Mouse (Mus musculus): ENCODE measurements at regions not wholly inside any gene's neighbourhood (a gene's known extent, or its start where the extent isn't known, plus 50 kb on each side); places are given as distances from the start of the nearest gene placed in this dataset.

DNA sequence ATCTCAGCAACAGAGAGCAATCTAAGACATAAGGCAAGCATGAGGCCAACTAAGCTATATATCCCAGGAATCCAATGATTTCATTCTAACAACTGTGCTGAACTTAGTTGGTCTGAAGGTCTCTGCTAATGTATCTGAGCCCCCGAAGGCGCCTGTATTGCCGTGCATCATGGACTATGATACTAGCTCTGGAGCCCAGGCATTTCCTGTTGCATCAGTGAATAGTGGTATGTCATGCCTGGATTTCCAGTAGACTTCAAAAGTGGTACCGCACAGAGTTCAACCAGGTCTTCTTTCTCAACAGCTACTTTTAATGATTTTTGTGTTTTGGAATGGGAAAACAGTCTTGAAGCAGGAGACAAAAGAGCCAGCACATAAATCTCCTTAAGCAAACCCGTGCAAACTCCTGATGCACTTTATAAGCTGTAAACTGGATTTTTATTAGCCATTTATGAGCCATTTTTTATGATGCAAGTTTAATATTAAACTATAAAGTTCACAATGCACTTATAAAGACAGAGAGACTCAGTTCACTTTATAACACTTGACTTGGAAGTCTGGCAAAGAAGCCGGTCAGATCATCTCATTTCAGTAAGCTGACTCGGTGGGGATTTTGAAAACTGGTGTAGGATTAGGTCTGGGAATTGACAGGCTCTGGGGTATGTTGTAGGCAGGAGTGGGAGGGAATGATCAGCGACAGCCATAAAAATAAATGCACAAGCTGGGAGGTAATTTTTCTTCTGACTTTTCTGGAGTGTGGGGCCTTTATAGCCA is 646.8 kb upstream of the Auts2 start:
- no peak for DNase-seq

- DNase-seq: no peak
Measured at GRCm38 (mm10) chr5:133175636-133176035, 632.5 kb upstream of the Auts2 start.

DNA sequence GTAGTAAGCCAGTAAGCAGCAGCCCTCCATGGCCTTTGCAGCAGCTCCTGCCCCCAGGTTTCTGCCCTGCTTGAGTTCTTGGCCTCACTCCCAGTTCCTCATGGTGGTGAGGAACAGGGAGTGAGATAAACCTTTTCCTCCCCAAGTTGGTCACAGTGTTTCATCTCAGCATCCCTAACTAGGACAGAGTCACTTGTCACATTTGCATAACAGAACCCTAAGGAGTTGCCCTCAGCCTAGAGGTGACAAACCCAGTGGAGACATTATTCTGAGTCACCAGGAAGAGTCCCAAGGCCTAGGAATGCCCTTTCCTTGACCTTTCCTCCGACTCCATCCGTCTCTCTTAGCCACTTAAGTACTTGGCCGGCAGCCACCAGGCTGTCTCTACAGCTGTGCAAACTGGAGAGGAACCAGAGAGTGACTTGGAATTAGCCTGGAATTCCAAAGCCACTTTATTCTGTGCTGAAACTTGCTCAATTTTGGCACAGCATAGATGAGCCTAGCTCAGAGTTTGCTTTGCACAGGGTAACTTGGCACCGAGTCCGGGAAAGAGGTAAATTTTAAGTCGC is 630.1 kb upstream of the Auts2 start:
- no peak for DNase-seq

DNA sequence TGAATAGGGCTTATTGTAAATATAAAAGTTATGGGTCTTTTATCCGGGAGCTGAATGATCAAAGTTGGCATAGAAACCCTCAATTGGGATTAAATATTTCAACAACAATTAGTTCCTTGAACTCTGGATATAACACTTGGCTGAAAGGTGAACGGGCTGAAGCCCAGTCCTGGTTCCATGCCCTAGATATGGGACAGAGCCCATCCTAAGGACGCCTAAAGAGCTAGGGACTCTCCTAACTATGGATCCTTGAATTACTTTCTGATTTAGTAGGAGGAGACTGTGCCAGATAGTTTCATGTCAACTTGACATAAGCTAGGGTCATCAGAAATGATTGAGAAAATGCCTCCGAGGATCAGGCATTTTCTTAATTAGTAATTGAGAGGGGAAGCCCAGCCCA is 629.5 kb upstream of the Auts2 start:
- DNase-seq: no peak

- no peak for DNase-seq
Measured at GRCm38 (mm10) chr5:133171266-133171665, 628.1 kb upstream of the Auts2 start.

- no peak for DNase-seq
Measured at GRCm38 (mm10) chr5:133167576-133167975, 624.4 kb upstream of the Auts2 start.

DNA sequence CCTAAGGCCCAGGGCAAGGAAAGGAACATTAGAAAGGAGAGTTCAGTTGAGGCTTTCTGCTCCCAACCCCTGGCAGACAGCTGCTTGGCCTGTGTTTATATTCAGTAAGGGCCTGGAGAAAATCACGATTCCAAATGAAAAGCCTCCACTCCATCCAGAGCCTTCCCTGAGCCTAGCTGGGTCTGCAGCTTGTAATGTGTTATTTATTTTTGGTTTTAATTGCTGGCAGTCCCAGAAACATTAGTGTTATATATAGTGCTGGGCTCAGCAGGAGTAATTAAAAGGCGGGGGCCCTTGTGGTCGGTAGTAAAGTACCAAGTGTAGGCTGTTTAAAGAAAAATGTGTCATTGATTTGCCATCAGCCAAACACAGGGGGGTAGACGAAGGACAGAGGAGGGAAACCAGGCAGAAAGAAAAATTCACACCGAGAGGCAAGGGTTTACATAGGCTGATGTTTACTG is 623.9 kb upstream of the Auts2 start:
- no peak for DNase-seq

- DNase-seq: no peak
Measured at GRCm38 (mm10) chr5:133156115-133156857, 613.1 kb upstream of the Auts2 start.

- no peak for DNase-seq
Measured at GRCm38 (mm10) chr5:133145996-133146395, 602.9 kb upstream of the Auts2 start.

DNA sequence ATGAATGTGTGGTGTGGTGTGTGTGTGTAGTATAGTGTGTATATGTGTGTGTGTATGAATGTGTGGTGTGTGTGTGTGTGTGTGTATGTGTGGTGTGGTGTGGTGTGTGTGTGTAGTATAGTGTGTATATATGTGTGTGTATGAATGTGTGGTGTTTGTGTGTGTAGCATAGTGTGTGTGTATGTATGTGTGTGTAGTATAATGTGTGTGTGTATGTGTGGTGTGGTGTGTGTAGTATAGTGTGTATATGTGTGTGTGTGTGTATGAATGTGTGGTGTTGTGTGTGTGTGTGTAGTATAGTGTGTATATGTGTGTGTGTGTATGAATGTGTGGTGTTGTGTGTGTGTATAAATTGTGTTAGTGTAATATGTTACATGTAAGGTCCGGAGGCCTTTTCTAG is 600.5 kb upstream of the Auts2 start:
- DNase-seq: no peak

DNA sequence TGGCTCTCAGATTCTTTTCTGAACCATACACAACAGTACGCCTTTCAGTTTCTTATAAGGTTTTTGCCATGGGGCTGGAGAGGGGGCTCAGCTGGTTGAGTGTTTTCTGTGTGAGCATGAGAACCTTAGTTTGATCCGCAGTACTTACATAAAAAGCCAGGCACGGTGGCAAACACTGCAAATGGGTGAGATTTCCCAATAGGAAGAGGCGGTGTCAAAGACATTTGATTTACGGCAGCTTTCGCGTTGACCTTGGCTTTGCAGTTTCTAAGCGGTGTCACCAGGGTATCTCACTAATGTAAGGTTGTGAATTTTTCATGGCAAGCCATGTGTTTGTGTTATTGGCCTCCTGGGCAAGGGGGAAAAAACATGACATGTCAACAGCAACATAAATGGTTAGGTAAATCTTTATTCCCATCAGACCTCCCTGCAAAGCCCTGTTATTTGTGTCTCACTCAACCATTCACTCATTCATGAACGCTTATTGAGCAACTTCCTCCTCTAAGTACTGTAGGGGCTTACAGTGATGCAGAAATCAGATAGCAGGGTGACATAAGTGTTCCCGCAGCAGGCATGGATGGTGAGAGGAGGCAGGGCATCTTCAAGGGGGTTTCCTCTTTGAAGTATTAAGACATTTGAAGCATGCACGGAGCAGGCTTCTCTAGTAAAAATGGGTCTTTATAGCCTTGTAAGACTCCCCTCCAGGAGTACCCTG is 599.4 kb upstream of the Auts2 start:
- DNase-seq: no peak

DNA sequence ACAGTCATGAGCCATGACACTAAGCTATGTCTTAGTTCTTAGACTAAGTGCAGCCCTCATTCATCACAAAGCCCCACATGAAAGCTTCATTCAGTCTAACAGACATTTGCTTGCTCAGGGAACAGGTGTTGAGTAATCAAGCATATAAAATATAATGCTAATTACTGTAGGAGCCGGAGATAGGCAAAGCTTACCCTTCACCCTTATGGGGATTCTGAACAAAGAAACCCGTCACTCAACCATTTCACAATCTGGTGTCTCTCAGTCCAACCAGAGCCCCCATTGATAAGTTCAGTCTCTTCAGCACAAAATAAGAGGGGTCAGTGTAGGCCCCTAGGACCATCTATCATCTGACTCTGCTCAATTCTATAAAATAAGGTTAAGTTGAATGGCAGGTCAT is 587.9 kb upstream of the Auts2 start:
- DNase-seq: no peak

GRCm38 (mm10) chr5:133130316-133130715 is 587.2 kb upstream of the Auts2 start:
- DNase-seq: no peak

GRCm38 (mm10) chr5:133124223-133124622 is 581.1 kb upstream of the Auts2 start:
- no peak for DNase-seq

- no peak for DNase-seq
Measured at GRCm38 (mm10) chr5:133113946-133114345, 570.8 kb upstream of the Auts2 start.

DNA sequence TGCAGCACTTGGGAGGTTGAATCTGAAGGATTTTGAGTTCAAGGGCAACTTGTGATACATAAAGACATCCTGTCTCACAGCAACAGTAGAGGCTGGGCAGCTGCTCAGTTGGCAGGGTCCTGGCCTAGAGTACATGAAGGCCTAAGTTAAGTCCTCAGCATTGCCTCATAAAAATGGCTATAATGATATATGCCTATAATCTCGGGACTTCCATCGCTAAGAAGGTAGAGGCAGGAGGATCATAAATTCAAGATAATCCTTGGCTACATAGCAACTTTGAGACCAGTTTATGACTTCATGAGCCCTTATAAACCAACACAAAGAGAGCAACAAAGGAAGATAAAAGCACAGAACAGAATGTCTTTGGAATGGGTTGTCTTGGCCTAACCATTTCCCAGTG is 570.0 kb upstream of the Auts2 start:
- no peak for DNase-seq

DNA sequence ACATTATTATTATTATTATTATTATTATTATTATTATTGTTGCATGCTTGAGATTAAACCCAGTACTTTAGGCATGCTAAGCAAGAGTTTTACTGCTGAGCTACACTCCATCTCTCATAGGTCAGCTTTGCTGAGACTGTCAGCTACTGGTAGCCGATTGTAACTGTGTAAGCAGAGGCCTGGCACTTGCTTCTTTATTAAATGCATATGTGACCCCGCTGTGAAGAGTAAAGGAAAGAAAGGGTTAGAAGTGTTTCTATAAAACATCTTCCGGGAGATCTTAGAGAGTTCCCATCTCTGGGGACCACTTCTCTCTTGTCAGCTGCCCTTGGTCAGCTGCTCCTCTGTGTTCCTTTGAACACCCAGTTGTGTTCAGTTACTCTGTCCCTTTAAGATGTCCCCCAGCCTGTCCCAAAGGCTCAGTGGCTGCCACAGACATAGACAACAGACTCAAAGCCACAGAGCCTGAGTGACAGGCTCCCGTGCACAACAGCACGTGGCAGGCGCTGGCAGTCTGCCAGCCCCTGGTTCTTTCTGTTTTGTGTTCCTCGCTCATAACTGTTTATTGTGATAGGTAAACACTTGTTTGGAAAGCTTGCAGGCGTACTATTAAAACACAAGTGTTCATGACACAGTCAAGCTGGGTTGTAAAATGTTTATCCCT is 563.7 kb upstream of the Auts2 start:
- DNase-seq: no peak

- no peak for DNase-seq
Measured at GRCm38 (mm10) chr5:133096340-133096739, 553.2 kb upstream of the Auts2 start.

GRCm38 (mm10) chr5:133084859-133085258 is 541.7 kb upstream of the Auts2 start:
- DNase-seq: no peak

GRCm38 (mm10) chr5:133080751-133081150 is 537.6 kb upstream of the Auts2 start:
- DNase-seq: no peak

GRCm38 (mm10) chr5:133078916-133079315 is 535.8 kb upstream of the Auts2 start:
- DNase-seq: no peak

- DNase-seq: no peak
Measured at GRCm38 (mm10) chr5:133078390-133078789, 535.2 kb upstream of the Auts2 start.

DNA sequence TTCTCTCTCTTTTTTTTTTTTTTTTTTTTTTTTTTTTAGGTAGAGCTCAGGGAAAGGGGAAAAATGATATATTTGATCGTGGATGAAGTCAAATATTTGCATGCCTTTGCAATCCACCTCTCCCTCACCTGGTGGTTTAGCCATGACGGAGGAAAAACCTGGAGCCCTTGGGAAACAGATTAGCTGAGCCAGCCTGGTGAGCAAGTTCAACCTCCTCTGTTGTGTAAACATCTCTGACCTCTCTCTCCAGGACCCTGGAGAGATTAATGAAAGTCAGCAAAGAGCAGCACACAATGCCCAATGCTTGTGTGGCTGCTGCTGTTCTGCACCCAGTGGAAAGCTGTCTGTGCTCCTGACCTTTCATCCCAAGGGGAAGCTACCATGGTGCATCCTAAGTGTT is 530.2 kb upstream of the Auts2 start:
- no peak for DNase-seq
